ENCODE assay signal across 18 mouse cellular contexts in genomic region chr2:106454310-106454974, GRCm38 (mm10).
DNase-seq lines count a peak whose midpoint lies in the region; ATAC-seq lines count a peak whose summit lies in the region.
"Had no signal": no experiment of that assay in that cellular context is flagged by ENCODE, and none has a peak within 500 bp of the region (broad histone marks: within the 10 kb centered on the region; RNA-seq: fewer than 3 reads in every experiment).

No protein-coding gene starts in this region.

- DNase-seq in embryonic facial prominence, embryonic 14.5 days (ENCODE audit: low spot score) = peak; percentile 24
- no peak for DNase-seq in embryonic facial prominence, embryonic 10.5 days (ENCODE audit: low spot score)
- DNase-seq in neural tube, embryonic 10.5 days (ENCODE audit: extremely low spot score, low spot score) = no peak
- DNase-seq in frontal cortex, adult 2 months (ENCODE audit: extremely low spot score in 1 of 2, low spot score in 1 of 2) = peak; percentile 4 to 34
- no peak for DNase-seq in lung, postnatal 10 days
- no peak for DNase-seq in MN1 (ENCODE audit: low spot score)
- DNase-seq: adrenal gland, adult 2 months; heart, postnatal 10 days; kidney, postnatal 14 days; liver, postnatal 0 days; lung, postnatal 4 days; spleen, adult 18-20 months; thymus, postnatal 36 days had no signal

- H3K4me2 ChIP-seq in embryonic facial prominence, embryonic 14.5 days (ENCODE audit: low read depth, low read length) = no peak overlapping the region
- H3K4me2 ChIP-seq in neural tube, embryonic 13.5 days = no peak overlapping the region
- H3K4me2 ChIP-seq in neural tube, embryonic 14.5 days (ENCODE audit: low read depth, low read length) = no peak overlapping the region
- H3K4me2 ChIP-seq: embryonic facial prominence, embryonic 15.5 days had no signal

- no peak overlapping the region for H3K4me3 ChIP-seq in embryonic facial prominence, embryonic 14.5 days (ENCODE audit: low read depth, low read length)
- H3K4me3 ChIP-seq in embryonic facial prominence, embryonic 10.5 days = no peak overlapping the region
- H3K4me3 ChIP-seq in neural tube, embryonic 13.5 days = no peak overlapping the region
- H3K4me3 ChIP-seq in neural tube, embryonic 14.5 days (ENCODE audit: low read depth, low read length) = no peak overlapping the region
- H3K4me3 ChIP-seq: embryonic facial prominence, embryonic 15.5 days had no signal

- no peak overlapping the region for H3K9ac ChIP-seq in embryonic facial prominence, embryonic 14.5 days (ENCODE audit: low read depth, low read length)
- H3K9ac ChIP-seq in neural tube, embryonic 13.5 days = no peak overlapping the region
- no peak overlapping the region for H3K9ac ChIP-seq in neural tube, embryonic 14.5 days (replicated peaks; ENCODE audit: low read depth, low read length)
- H3K9ac ChIP-seq: embryonic facial prominence, embryonic 15.5 days; liver, postnatal 0 days had no signal

- no peak overlapping the region for H3K27ac ChIP-seq in embryonic facial prominence, embryonic 14.5 days (replicated peaks; ENCODE audit: low read depth, low read length)
- H3K27ac ChIP-seq in embryonic facial prominence, embryonic 10.5 days (replicated peaks) = no peak overlapping the region
- H3K27ac ChIP-seq in neural tube, embryonic 13.5 days (replicated peaks) = no peak overlapping the region
- no peak overlapping the region for H3K27ac ChIP-seq in neural tube, embryonic 14.5 days (ENCODE audit: low read depth, low read length)
- H3K27ac ChIP-seq: embryonic facial prominence, embryonic 15.5 days; stomach, postnatal 0 days had no signal

- no peaks in the 10 kb centered on the region for H3K4me1 ChIP-seq in embryonic facial prominence, embryonic 14.5 days (ENCODE audit: control insufficient read depth, insufficient read depth, low read length)
- no peaks in the 10 kb centered on the region for H3K4me1 ChIP-seq in embryonic facial prominence, embryonic 10.5 days
- H3K4me1 ChIP-seq in neural tube, embryonic 13.5 days (replicated peaks) = no peaks in the 10 kb centered on the region
- H3K4me1 ChIP-seq in neural tube, embryonic 14.5 days (ENCODE audit: control insufficient read depth, insufficient read depth, low read length) = no peaks in the 10 kb centered on the region
- H3K4me1 ChIP-seq: embryonic facial prominence, embryonic 15.5 days had no signal

- ATAC-seq in embryonic facial prominence, embryonic 14.5 days (ENCODE audit: low read depth) = no peak
- ATAC-seq in neural tube, embryonic 13.5 days (ENCODE audit: low read depth) = peak; percentile 67; the same call in 1 of the 2 replicates
- peak; percentile 69 for ATAC-seq in neural tube, embryonic 14.5 days (ENCODE audit: low read depth)
- ATAC-seq: intestine, embryonic 16.5 days; liver, postnatal 0 days had no signal

- no peaks in the 10 kb centered on the region for H3K36me3 ChIP-seq in embryonic facial prominence, embryonic 14.5 days (ENCODE audit: control insufficient read depth, insufficient read depth, low read length)
- H3K36me3 ChIP-seq in embryonic facial prominence, embryonic 10.5 days (replicated peaks) = no peaks in the 10 kb centered on the region
- H3K36me3 ChIP-seq in neural tube, embryonic 13.5 days = no peaks in the 10 kb centered on the region
- H3K36me3 ChIP-seq in neural tube, embryonic 14.5 days (ENCODE audit: control insufficient read depth, insufficient read depth, low read length) = no peaks in the 10 kb centered on the region
- H3K36me3 ChIP-seq: embryonic facial prominence, embryonic 15.5 days had no signal

- WGBS in embryonic facial prominence, embryonic 14.5 days = 63% methylated on average over 7 of the region's 7 CpGs
- 70% methylated on average over 7 of the region's 7 CpGs for WGBS in embryonic facial prominence, embryonic 10.5 days
- 66% methylated on average over 7 of the region's 7 CpGs for WGBS in neural tube, embryonic 13.5 days
- 64% methylated on average over 7 of the region's 7 CpGs for WGBS in neural tube, embryonic 14.5 days

- H3K9me3 ChIP-seq in embryonic facial prominence, embryonic 14.5 days (ENCODE audit: control insufficient read depth, low read length) = no peaks in the 10 kb centered on the region
- no peaks in the 10 kb centered on the region for H3K9me3 ChIP-seq in embryonic facial prominence, embryonic 10.5 days
- H3K9me3 ChIP-seq in neural tube, embryonic 13.5 days = no peaks in the 10 kb centered on the region
- H3K9me3 ChIP-seq in neural tube, embryonic 14.5 days (ENCODE audit: control insufficient read depth, low read length) = no peaks in the 10 kb centered on the region
- H3K9me3 ChIP-seq: embryonic facial prominence, embryonic 15.5 days had no signal

- H3K27me3 ChIP-seq in embryonic facial prominence, embryonic 14.5 days (replicated peaks; ENCODE audit: control insufficient read depth, insufficient read depth, low read length) = no peaks in the 10 kb centered on the region
- no peaks in the 10 kb centered on the region for H3K27me3 ChIP-seq in embryonic facial prominence, embryonic 10.5 days (replicated peaks; ENCODE audit: low read depth, poor library complexity, severe bottlenecking)
- H3K27me3 ChIP-seq in neural tube, embryonic 13.5 days = no peaks in the 10 kb centered on the region
- no peaks in the 10 kb centered on the region for H3K27me3 ChIP-seq in neural tube, embryonic 14.5 days (ENCODE audit: control insufficient read depth, insufficient read depth, low read length)
- H3K27me3 ChIP-seq: embryonic facial prominence, embryonic 15.5 days had no signal

Comparison
In these comparisons a context has a peak if more than half of its experiments do, and no peak if none do; other contexts are left out.
1. DNase-seq: peak in embryonic facial prominence, embryonic 14.5 days (single experiment) and frontal cortex, adult 2 months (2 of 2); none in embryonic facial prominence, embryonic 10.5 days (single experiment), neural tube, embryonic 10.5 days (single experiment), lung, postnatal 10 days (single experiment) and MN1 (single experiment).